Mouse (Mus musculus): Measurements from ENCODE around the gene H2al2c. TPM values are rescaled to one million over a fixed set of nuclear protein-coding genes. Genes with fewer than 3 reads are reported as not detected.
"Not testable (repeated sequence)": the region's sequence is repeated elsewhere in the genome, so short reads cannot be mapped to it uniquely, and the experiment has no call there.

Gene H2al2c
- polyA plus RNA-seq (2015; fragmentation: Nextera tagmentation; extraction: Ambion mirVana): not detected in 2 replicates

DNA sequence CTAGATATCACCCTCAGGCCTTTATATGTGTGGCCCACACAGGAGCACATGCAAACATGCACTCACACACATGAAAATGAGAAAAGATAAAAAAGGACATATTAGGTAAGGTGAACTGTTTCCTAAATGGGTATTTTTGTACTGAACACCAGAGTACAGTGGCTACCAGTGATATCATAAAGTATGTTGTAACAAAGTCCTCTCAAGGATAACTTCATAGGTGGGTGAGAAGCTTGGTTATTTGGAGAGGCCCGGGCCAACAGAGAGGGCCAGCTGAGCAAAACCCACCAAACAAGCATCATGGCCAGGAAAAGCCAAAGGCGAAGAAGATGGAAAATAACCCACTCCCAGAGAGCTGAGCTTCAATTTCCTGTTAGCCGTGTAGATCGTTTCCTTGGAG, at the start of gene H2al2c:
TSS of gene H2al2c (plus strand) at position 301 of the 400 bp plus-strand sequence.
- H3K4me2 ChIP-seq (ENCODE audit: low read depth, low read length); H3K27ac ChIP-seq (ENCODE audit: low read length); H3K27me3 ChIP-seq (ENCODE audit: control insufficient read depth, insufficient read depth, low read length); H3K4me3 ChIP-seq (replicated peaks; ENCODE audit: low read length); H3K9ac ChIP-seq (ENCODE audit: low read length); H3K36me3 ChIP-seq (ENCODE audit: control insufficient read depth, insufficient read depth, low read length); H3K9me3 ChIP-seq (replicated peaks; ENCODE audit: control insufficient read depth, low read length); ATAC-seq (ENCODE audit: insufficient read depth, low FRiP score); H3K4me1 ChIP-seq (ENCODE audit: control insufficient read depth, insufficient read depth, low read length): not testable (repeated sequence)
- WGBS: no CpG with 5 or more reads among the region's 4 CpGs

Other genes starting within 250 kb of the H2al2c start
- gene Sry, start 64.6 kb downstream of the H2al2c start, polyA plus RNA-seq (2015; fragmentation: Nextera tagmentation; extraction: Ambion mirVana): not detected in 2 replicates
- not detected in 2 replicates for gene H2al2b, start 121.6 kb downstream of the H2al2c start, polyA plus RNA-seq (2015; fragmentation: Nextera tagmentation; extraction: Ambion mirVana)
- not detected in 2 replicates for gene Gm4064, start 197.1 kb downstream of the H2al2c start, polyA plus RNA-seq (2015; fragmentation: Nextera tagmentation; extraction: Ambion mirVana)
- gene Rbmy, start 231.6 kb downstream of the H2al2c start, polyA plus RNA-seq (2015; fragmentation: Nextera tagmentation; extraction: Ambion mirVana): not detected in 2 replicates
- gene Gm10256, start 231.6 kb downstream of the H2al2c start, polyA plus RNA-seq (2015; fragmentation: Nextera tagmentation; extraction: Ambion mirVana): not detected in 2 replicates

Measured in stomach, embryonic 16.5 days (tissue).